Mouse (Mus musculus) hematopoietic stem cell, adult 5-6 weeks (primary cell): ENCODE data around the gene 4930438A08Rik. TPM values are rescaled to one million over a fixed set of nuclear protein-coding genes. Genes with fewer than 3 reads are reported as not detected.
A peak's percentile ranks its signal among the peaks of the same experiment; 100 is the strongest.
"Not testable (repeated sequence)": the region's sequence is repeated elsewhere in the genome, so short reads cannot be mapped to it uniquely, and the experiment has no call there.

ENCODE experiments used
- ATAC-seq, 2 experiments: fragments of 125-278 bp in 1 of 2; replicated peaks in 1 of 2; 2 replicates each; pipeline ENCODE4 v1.8.0; 2016 to 2017; ENCODE audit warnings: inconsistent platforms in 2 of 2, mild to moderate bottlenecking in 2 of 2, moderate number of reproducible peaks in 2 of 2, low read depth in 1 of 2, moderate TSS enrichment in 1 of 2; ENCODE audit not compliant: low FRiP score in 2 of 2, poor library complexity in 2 of 2, severe bottlenecking in 2 of 2, insufficient read depth in 1 of 2, low TSS enrichment in 1 of 2
- total RNA-seq: library from RNA; stranded (forward); fragments of 172-1452, 232-1000 nt; gene quantifications from 2 replicates; pipeline ENCODE4 v1.2.3, GENCODE M21; 2017

4930438A08Rik gene
- 2.7 and 10.8 TPM in 2 replicates for total RNA-seq

DNA sequence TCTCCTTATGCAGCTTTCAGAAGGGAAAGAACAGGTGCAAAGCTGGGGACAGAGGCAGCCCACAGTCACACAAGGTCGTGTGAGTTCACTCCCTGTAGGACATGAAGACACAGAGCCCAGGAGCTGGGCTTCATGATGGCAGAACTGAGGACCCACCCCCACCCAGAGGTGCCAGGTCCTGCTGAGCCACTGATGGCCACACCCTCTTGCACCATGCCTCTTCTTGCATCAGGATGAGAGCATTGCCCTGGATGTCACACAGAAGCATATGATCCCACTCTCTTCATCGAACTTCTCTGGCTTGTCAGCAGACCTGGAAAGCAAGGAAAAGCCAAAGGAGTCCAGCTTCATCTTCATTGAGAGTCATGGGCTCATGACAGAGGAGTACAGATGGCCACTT lies at the start of gene 4930438A08Rik:
Gene 4930438A08Rik (plus strand): TSS at position 228 of the 400 bp plus-strand sequence.
- ATAC-seq, result peak in 1 of 2 experiments; percentile 68; a peak in 1 of 4 replicates

DNA sequence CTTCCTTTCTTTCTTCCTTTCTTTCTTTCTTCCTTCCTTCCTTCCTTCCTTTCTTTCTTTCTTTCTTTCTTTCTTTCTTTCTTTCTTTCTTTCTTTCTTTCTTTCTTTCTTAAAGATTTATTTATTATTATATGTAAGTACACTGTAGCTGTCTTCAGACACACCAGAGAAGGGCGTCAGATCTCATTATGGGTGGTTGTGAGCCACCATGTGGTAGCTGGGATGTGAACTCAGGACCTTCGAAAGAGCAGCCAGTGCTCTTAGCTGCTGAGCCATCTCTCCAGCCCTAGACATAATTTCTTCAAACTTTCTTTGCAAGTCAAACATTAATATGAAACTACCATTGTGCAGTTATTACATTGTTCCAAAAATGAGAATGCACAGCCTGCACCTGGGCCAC lies 49.7 kb upstream of the 4930438A08Rik start:
- ATAC-seq, result not testable (repeated sequence)

DNA sequence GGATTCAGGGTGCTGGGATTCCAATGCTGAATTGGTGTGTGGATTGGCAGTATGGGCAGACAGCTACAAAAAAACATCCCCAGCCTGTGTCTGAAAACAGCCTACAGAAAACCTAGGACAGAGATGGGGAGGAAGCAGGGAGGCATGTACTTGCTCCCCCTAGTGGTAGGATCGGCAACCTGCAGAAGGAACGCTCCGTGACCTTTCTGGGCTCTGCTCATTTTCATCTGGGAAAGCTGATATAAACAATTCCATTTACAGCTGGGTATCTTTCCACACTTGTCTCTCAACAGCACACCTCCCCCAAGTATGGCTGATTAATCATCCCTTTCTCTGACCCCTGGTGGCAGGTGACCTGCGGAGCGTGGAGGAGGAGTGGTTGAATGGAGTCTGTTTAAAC lies 48.9 kb upstream of the 4930438A08Rik start:
- ATAC-seq, result peak; percentile 75 to 77

DNA sequence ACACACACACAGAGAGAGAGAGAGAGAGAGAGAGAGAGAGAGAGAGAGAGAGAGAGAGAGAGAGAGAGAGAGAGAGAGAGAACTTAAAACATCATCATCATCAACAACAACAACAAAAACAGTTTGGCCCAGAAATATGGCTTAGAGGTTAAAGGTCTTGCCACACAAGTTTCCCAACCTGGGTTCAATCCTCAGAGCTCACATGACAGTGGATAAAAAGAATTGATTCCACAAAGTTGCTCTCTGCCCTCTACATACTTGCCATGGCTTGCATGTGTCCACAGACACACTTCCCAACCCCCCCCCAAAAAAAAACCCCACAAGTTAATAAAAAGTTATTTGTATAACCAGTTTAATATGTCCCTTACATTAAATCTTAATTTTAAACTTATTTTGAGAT lies 48.2 kb upstream of the 4930438A08Rik start:
- no peak for ATAC-seq

DNA sequence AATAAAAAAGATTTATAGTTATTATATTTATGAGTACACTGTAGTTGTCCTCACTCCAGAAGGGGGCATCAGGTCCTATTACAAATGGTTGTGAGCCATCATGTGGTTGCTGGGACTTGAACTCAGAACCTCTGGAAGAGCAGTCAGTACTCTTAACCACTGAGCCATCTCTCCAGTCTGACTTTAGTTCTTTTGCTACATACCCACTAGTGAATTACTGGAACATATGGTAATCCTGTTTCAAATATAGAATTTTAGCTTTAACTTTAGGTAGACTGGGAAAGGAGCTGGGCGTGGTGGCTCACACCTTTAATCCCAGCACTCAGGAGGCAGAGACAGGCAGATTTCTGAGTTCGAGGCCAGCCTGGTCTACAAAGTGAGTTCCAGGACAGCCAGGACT lies 46.6 kb upstream of the 4930438A08Rik start:
- not testable (repeated sequence) for ATAC-seq

DNA sequence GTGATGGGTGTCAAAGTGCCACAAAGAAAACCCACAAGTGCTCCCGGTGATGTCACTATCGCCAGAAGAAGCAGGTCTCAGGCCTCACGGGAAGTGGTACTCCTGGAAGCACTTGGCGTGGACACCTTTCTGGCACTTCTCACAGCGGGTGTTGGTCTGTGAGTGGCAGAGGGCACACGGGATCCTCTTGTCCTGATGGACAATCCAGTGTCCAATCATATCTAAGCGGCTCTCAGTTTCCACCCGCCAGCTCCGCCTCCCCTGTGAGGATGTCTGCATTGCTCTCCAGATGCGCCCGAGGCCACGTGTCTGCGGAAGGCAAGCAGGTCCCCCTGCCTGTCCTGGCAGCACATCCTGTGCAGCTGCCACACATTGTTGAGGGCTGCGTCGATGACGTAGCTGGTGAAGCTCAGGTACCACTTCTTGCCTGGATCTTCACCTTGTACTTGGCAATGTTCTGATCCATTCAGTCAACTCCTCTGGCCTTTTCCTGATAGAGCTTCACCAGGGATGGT lies 44.1 kb upstream of the 4930438A08Rik start:
- ATAC-seq, result no peak

DNA sequence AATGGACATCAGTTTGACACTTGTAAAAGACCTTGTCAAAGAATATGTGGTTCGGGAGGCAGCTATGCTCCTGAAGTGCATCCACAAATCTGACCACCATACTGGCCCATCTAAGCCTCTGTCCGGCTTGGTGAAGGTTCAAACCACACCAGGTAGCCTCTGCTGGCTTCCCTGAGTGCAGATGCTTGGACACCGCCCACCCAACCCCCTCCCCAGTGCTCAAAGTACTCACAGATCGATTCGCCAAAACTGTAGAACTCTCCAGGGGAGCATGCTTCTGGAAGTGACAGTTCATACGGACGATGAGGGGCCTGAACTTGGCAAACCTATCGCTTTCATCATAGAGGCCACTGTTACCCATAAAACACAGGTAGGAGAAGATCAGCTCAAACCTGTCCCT lies 43.4 kb upstream of the 4930438A08Rik start:
- ATAC-seq, result no peak

DNA sequence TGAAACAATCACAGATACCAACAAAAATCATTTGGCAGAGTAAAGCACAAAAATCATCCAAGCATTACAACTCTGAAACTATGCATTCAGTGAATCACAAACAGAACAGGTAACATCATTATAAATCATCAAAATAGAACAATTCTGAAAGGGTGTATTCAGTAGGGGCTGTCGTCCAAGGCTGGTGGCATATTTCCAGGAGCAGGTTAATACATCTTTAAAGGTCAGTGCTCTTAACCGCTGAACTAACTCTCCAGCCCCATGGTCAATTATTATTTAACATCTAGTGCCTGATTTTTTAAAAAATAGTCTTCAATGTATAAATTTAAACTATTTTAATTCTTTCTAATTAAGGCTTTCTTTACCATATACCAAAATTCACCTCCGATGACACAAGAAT lies 40.0 kb upstream of the 4930438A08Rik start:
- not testable (repeated sequence) for ATAC-seq

DNA sequence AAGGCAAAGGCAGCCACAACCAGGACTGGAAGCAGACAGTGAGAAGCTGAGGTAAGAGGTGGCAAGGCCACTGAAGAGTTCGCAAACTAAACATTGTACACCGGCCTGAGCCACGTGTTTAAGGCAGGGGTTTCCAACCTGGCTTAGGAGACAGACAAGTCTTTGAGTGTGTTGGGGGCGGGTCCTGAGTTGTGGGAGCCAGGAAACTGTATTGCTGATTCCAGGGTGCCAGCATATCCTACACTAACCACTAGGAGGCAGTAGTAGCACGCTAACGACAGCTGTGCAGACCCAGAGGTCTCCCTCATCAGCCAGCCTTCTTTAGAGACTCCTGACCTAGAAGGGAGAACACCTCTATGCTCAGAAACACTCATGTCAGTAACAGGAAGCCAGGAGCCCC lies 39.4 kb upstream of the 4930438A08Rik start:
- peak; percentile 53 to 54; a peak in 2 of 4 replicates for ATAC-seq

DNA sequence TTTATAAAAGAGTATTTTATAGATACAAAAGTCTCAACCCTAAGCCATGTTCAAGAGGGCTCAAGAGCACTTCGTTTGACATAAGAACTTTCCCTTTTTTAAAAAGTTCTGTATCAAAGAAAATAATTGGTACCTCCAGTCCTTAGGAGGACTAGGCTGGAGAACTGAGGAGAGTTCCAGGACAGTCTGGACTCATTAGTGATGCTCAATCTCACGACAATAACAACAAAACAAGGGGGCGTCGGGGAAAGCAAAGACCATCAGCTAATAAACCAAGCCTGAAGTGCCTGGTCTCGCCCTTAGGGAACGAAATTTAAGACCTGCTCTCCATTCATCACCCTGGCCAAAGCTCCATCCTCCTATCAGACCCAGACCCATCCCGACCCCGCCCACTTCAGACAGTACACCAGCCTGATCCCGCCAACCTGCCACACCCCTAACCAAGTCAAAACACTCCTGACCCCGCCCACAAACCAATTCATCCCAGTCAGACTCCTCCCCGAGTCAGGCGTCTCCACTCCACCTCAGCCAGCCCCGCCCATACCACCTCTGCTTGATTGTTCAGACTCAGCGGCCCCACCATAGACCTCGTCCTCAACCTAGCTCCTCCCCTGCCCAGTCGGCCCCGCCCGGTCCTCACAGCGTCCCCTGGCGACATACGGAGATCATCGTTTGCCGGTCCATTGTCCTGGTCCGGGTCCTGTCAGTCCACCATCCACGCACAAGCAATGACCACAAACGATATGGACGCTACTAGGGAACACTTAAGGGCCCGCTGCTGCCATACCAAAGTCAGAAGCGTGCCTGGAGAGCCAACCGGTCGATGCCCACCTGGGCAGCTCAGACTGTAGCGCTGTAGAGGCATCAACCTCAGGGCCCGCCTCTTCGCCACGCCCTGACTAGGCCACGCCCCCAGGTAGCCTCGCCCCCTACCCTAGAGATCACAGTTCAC lies 35.5 kb upstream of the 4930438A08Rik start:
- ATAC-seq, result peak; percentile 89 to 94

DNA sequence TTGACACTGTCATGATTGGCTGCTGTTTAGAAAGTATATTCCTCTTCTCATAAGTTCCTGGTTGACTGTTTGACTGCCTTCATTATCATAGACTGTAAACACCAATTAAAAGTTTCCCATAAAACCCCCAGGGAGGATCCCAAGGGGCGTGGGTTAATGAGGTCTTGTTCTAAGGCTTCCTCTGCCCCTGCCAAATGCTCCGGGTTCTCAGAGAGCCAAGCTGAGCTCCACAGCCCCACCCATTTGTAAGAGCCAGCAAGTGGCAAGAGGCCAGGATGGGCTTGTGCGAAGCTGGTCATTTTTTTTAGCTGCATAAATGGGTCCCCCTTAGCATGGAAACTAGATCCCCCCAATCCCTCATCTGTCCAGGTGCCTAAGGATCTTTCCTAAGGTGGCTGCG lies 27.3 kb upstream of the 4930438A08Rik start:
- ATAC-seq, result no peak

DNA sequence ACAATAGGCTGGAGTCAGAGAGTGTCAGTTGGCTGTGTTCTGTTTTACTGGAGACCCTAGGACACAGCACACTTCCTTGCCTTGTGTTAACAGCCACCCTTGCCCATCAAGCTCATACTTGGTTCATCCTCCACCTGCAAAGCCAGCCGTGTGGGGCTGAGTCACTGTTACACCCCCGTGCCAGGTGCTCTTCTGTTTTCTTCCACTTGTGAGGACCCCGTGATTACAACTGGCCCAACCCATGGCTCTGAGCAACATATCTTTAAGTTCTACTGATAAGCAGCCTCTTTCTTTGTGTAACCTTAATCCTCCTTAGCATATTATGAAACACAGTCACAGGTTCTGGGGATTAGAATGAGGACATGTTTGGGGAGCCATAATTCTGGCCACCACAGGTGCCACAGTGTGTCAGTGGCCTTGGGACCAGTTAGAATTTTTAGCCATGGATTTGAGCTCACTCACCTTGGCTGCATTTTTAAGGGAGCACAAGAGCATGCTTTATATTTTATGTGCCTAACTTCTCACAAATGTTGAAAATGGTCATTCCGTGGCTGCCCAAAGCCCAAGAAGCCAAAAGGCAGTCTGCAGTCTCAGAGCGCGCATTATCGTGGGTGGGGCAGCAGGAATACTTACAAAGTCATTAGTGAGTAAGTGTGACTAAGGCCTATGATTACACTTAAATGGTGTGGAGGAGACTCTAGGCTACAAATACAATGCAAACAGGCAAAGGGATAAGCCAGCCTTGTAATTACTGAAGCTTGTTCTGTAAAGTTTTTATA lies 25.2 kb upstream of the 4930438A08Rik start:
- no peak for ATAC-seq

DNA sequence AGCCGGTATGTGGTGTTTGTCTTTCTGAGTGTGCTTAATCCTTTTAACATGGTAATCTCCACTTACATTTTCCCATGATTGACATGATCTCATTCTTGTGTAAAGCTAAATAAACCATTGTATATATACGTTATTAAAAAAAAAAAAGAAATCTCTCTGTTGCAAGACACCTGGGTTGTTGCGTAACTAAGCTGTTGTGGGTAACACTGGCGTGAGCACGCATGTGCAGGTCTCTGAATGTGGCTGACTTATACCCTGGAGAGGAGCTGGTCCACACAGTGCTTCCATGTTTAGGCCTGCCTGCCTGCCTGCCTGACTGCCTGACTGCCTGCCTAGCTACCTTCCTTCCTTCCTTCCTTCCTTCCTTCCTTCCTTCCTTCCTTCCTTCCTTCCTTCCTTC lies 24.0 kb upstream of the 4930438A08Rik start:
- no peak for ATAC-seq

DNA sequence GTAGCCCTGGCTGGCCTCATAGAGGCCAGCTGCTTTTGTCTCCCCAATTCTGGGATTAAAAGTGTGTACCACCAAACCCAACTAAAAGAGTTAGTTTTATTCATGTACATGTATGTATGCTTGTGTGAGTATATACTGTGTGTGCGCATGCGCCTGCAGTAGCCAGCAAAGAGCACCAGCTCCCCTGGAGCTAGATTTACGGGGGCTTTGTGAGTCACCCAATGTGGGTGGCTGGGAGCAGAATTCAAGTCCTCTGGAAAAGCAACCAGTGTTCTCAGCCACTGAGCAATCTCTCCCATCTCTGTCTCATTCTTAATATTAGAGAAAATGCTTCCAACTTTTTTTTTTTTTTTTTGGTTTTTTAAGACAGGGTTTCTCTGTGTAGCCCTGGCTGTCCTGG lies 20.2 kb upstream of the 4930438A08Rik start:
- ATAC-seq, result no peak

DNA sequence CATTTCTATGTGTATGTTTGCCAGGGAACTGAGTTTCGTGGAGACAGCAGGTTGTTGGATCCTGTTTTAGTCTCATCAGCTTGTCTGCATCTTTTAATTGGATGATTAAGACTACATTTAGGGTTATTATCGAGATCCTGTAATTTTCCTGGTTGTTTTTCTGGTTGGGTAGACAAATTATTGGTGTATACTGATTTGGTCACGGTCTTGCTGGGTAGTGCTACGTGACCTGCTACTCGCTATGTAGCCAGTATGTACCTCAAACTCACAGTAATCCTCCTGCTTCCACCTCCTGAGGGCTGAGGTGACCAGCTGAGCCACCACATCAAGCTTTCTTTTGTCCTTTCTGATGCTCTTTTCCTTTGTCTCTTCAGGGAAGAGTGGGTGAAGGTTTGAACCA lies 16.8 kb upstream of the 4930438A08Rik start:
- ATAC-seq, result no peak

DNA sequence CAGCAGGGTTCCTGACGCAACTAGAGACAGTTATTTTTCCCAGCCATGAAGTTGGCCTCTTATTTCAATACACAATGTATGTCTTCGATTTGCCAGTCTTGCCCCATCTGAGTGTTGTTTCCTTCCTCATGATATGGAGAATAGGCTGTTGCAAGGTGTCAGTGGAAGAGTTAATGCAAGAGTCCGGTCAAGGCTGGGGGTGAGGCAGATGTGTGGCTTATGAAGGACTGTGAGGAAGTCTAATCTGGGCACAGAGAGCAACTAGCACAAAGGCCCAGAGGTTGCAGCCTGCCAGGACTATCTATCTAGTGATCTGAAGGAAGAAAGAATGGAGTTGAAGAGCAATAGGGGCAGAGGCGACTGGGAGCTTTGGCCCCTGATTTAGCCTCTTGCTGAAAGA lies 14.4 kb upstream of the 4930438A08Rik start:
- peak; percentile 62 to 63; a peak in 3 of 4 replicates for ATAC-seq

DNA sequence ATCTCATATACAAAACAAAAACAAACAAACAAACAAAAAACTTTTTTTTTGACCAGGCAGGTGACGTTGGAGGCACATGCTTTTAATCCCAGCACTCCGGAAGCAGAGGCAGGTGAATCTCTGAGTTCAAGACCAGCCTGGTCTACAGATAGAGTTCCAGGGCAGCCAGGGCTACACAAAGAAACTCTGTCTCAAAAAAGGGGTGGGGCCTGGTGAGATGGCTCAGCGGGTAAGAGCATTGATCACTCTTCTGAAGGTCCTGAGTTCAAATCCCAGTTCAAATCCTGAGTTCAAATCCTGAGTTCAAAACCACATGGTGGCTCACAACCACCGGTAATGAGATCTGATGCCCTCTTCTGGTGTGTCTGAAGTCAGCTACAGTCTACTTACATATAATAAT lies 12.8 kb upstream of the 4930438A08Rik start:
- ATAC-seq, result no peak

DNA sequence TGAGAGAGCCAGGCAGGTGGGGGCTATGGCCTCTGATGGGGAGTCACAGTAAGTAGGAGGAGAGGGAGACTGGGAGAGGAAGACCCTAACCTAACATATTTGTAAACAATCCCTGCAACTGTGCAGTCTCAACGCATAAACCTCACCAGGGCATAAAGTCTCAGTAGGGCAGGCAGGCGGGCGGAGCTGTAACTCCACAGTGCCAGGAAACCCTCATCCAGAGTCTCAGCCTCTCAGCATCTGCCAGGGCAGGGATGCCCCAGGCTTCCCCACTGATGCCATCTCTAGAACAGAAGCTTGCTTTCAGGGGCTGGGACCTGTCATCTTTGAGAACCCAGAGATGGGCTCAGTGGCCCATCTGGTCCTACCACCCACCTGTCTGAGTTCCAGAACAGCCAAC lies 12.3 kb upstream of the 4930438A08Rik start:
- no peak for ATAC-seq
